Mouse (Mus musculus): ENCODE data around the gene Oxct2a.

The Oxct2a gene

GRCm38 (mm10) chr4:123280117-123280516 lies 43.3 kb downstream of the Oxct2a start:
- in situ Hi-C loops (cut with MboI, MseI), result no loop called here

Data from T-helper 1 cell (primary cell).